Mouse (Mus musculus): ENCODE results near the gene Tmem150c.

- TF ChIP-seq GATA1 (IDR thresholded peaks at IDR 0.05; ENCODE audit: low read length) (no peak), TAL1 (IDR thresholded peaks at IDR 0.05; ENCODE audit: low read length) (no peak)
Measured at GRCm38 (mm10) chr5:100113403-100113802, 46.2 kb downstream of the Tmem150c start.
